19 mouse cellular contexts compared by ENCODE assay signal in genomic region chr12:35711549-35712070, GRCm38 (mm10).
DNase-seq lines count a peak whose midpoint lies in the region; ATAC-seq and TF ChIP-seq lines count a peak whose summit lies in the region.
"Had no signal": no experiment of that assay in that cellular context is flagged by ENCODE, and none has a peak within 500 bp of the region (broad histone marks: within the 10 kb centered on the region; RNA-seq: fewer than 3 reads in every experiment).

No protein-coding gene starts in this region.

- no peak for TF ChIP-seq EP300 in lung, postnatal 0 days (IDR thresholded peaks at IDR 0.05)

- H3K4me2 ChIP-seq in lung, postnatal 0 days (replicated peaks; ENCODE audit: low read depth, low read length) = no peak overlapping the region
- H3K4me2 ChIP-seq: limb, embryonic 13.5 days; midbrain, embryonic 11.5 days; neural tube, embryonic 12.5 days had no signal

- H3K27ac ChIP-seq in lung, postnatal 0 days (ENCODE audit: low read length) = no peak overlapping the region
- H3K27ac ChIP-seq: embryonic facial prominence, embryonic 10.5 days; limb, embryonic 13.5 days; liver, embryonic 14.5 days; neural tube, embryonic 12.5 days had no signal

- H3K9me3 ChIP-seq in lung, postnatal 0 days (ENCODE audit: low read length) = no peaks in the 10 kb centered on the region
- H3K9me3 ChIP-seq: embryonic facial prominence, embryonic 10.5 days; limb, embryonic 13.5 days; neural tube, embryonic 12.5 days had no signal

- no peak for TF ChIP-seq CTCF in lung, postnatal 0 days (IDR thresholded peaks at IDR 0.05)

- H3K27me3 ChIP-seq in lung, postnatal 0 days (replicated peaks; ENCODE audit: insufficient read depth, low read length) = no peaks in the 10 kb centered on the region
- H3K27me3 ChIP-seq: limb, embryonic 13.5 days; neural tube, embryonic 12.5 days had no signal

- no peak overlapping the region for H3K9ac ChIP-seq in lung, postnatal 0 days (replicated peaks; ENCODE audit: low read depth)
- H3K9ac ChIP-seq: limb, embryonic 13.5 days; liver, embryonic 14.5 days; neural tube, embryonic 12.5 days had no signal

- WGBS in lung, postnatal 0 days = 92% methylated on average over 6 of the region's 6 CpGs

- no peaks in the 10 kb centered on the region for H3K4me1 ChIP-seq in lung, postnatal 0 days (ENCODE audit: insufficient read depth, low read depth, low read length)
- H3K4me1 ChIP-seq: embryonic facial prominence, embryonic 10.5 days; limb, embryonic 13.5 days; neural tube, embryonic 12.5 days had no signal

- H3K4me3 ChIP-seq in lung, postnatal 0 days (ENCODE audit: low read depth, low read length) = no peak overlapping the region
- H3K4me3 ChIP-seq: embryonic facial prominence, embryonic 10.5 days; limb, embryonic 13.5 days; neural tube, embryonic 12.5 days had no signal

- no peaks in the 10 kb centered on the region for H3K36me3 ChIP-seq in lung, postnatal 0 days (ENCODE audit: insufficient read depth, low read length)
- H3K36me3 ChIP-seq: embryonic facial prominence, embryonic 10.5 days; limb, embryonic 13.5 days; neural tube, embryonic 12.5 days had no signal

- no peak for ATAC-seq in lung, postnatal 0 days
- ATAC-seq in common myeloid progenitor, adult 5-6 weeks (replicated peaks; ENCODE audit: low read depth, poor library complexity, severe bottlenecking) = peak; percentile 86

- DNase-seq in lung, postnatal 0 days (ENCODE audit: low spot score) = peak; percentile 26
- DNase-seq in lung, postnatal 4 days = no peak
- peak; percentile 60 to 66 for DNase-seq in B cell, adult 2 months
- peak; percentile 5 for DNase-seq in skeletal muscle tissue, adult 2 months (ENCODE audit: low read depth, low spot score)
- no peak for DNase-seq in right cerebral cortex, postnatal 10 days (ENCODE audit: low spot score in 2 of 2)
- no peak for DNase-seq in adipocyte (ENCODE audit: low spot score)
- DNase-seq in kidney, postnatal 14 days = no peak
- DNase-seq: adrenal gland, postnatal 10 days; cerebellum, adult 11-12 months; cerebellum, postnatal 25 days; gastrocnemius, postnatal 14 days; kidney, adult 11 months; thymus, postnatal 14 days had no signal

Comparison
In these comparisons a context has a peak if more than half of its experiments do, and no peak if none do; other contexts are left out.
1. DNase-seq: peak in lung, postnatal 0 days (single experiment), B cell, adult 2 months (2 of 2) and skeletal muscle tissue, adult 2 months (single experiment); none in lung, postnatal 4 days (0 of 2), right cerebral cortex, postnatal 10 days (0 of 2), adipocyte (single experiment) and kidney, postnatal 14 days (single experiment).